ENCODE assay signal across 26 mouse cellular contexts in genomic region chr1:20828061-20828460, GRCm38 (mm10). TPM values are rescaled to one million over a fixed set of nuclear protein-coding genes. Genes with fewer than 3 reads are reported as not detected.
"Had no signal": no experiment of that assay in that cellular context is flagged by ENCODE, and none has a peak within 500 bp of the region (broad histone marks: within the 10 kb centered on the region; RNA-seq: fewer than 3 reads in every experiment).

No protein-coding gene starts in this region.

- H3K4me3 ChIP-seq: liver, embryonic 15.5 days; lung, embryonic 15.5 days; midbrain, embryonic 10.5 days; midbrain, embryonic 13.5 days; myocyte; neural tube, embryonic 13.5 days; neural tube, embryonic 15.5 days had no signal

- H3K27me3 ChIP-seq: liver, embryonic 15.5 days; lung, embryonic 15.5 days; midbrain, embryonic 13.5 days; neural tube, embryonic 13.5 days; neural tube, embryonic 15.5 days had no signal

- H3K27ac ChIP-seq: liver, embryonic 15.5 days; lung, embryonic 15.5 days; macrophage; midbrain, embryonic 10.5 days; midbrain, embryonic 13.5 days; neural tube, embryonic 13.5 days; neural tube, embryonic 15.5 days had no signal

- ATAC-seq: liver, postnatal 0 days; lung, postnatal 0 days; midbrain, embryonic 13.5 days; midbrain, embryonic 16.5 days had no signal

- H3K4me2 ChIP-seq: liver, embryonic 15.5 days; lung, embryonic 15.5 days; midbrain, embryonic 13.5 days; neural tube, embryonic 13.5 days; neural tube, embryonic 15.5 days had no signal

- H3K4me1 ChIP-seq: lung, embryonic 15.5 days; midbrain, embryonic 13.5 days; neural tube, embryonic 13.5 days; neural tube, embryonic 15.5 days had no signal

- H3K9ac ChIP-seq: liver, embryonic 15.5 days; liver, postnatal 0 days; lung, embryonic 15.5 days; midbrain, embryonic 13.5 days; neural tube, embryonic 13.5 days; neural tube, embryonic 15.5 days had no signal

- H3K36me3 ChIP-seq: liver, embryonic 15.5 days; lung, embryonic 15.5 days; midbrain, embryonic 10.5 days; midbrain, embryonic 13.5 days; neural tube, embryonic 13.5 days; neural tube, embryonic 15.5 days had no signal

- DNase-seq: liver, postnatal 0 days; lung, adult 2 months; lung, postnatal 14 days; lung, postnatal 36 days; retina, postnatal 1 day; right cerebral cortex, adult 18-20 months; right cerebral cortex, postnatal 25 days; right cerebral cortex, postnatal 4 days; spleen, adult 18-20 months; thymus, adult 18-20 months; thymus, postnatal 14 days; thymus, postnatal 4 days had no signal

- H3K9me3 ChIP-seq: liver, embryonic 15.5 days; lung, embryonic 15.5 days; midbrain, embryonic 10.5 days; midbrain, embryonic 13.5 days; neural tube, embryonic 13.5 days; neural tube, embryonic 15.5 days had no signal

RNA-seq across cellular contexts. Expression of gene Il17f, which starts 37.6 kb away (rescaled TPM):
- total RNA-seq: megakaryocyte-erythroid progenitor cell, adult 5-6 weeks had no signal
- polyA plus RNA-seq: liver, embryonic 15.5 days; liver, postnatal 0 days; lung, adult 2 months; lung, embryonic 15.5 days; lung, postnatal 0 days; macrophage; midbrain, embryonic 10.5 days; midbrain, embryonic 16.5 days; myocyte; neural tube, embryonic 13.5 days; neural tube, embryonic 15.5 days; small intestine, adult 2 months; stomach, embryonic 14.5 days; stomach, embryonic 16.5 days had no signal
